Mouse (Mus musculus) cortical plate, adult 2 months (tissue): ENCODE measurements at regions not wholly inside any gene's neighbourhood (a gene's known extent, or its start where the extent isn't known, plus 50 kb on each side); places are given as distances from the start of the nearest gene placed in this dataset.

ENCODE experiments used
- H3K27ac ChIP-seq: fragments of 200-500 bp; 2 replicates; pipeline ENCODE4 v1.5.1; 2012; ENCODE audit warnings: low read length, control low read depth, inconsistent platforms; ENCODE audit not compliant: insufficient read depth
- H3K4me1 ChIP-seq: fragments of 200-500 bp; 2 replicates; pipeline ENCODE4 v1.6.1; 2011; ENCODE audit warnings: low read length; ENCODE audit not compliant: control insufficient read depth, insufficient read depth
- H3K4me3 ChIP-seq: fragments of 200-500 bp; 2 replicates; pipeline ENCODE4 v1.5.1; 2011; ENCODE audit warnings: mild to moderate bottlenecking, low read length, control low read depth; ENCODE audit not compliant: insufficient read depth
- CTCF ChIP-seq: fragments of 200-500 bp; IDR thresholded peaks from 2 replicates; pipeline ENCODE4 v1.5.1; 2011; ENCODE audit warnings: mild to moderate bottlenecking, control low read depth, low read length; ENCODE audit not compliant: insufficient read depth; ENCODE audit errors: extremely low read depth
- POLR2A ChIP-seq: fragments of 200-500 bp; IDR thresholded peaks from 2 replicates; pipeline ENCODE4 v1.6.1; 2011; ENCODE audit warnings: mild to moderate bottlenecking, low read length, control low read depth; ENCODE audit not compliant: insufficient read depth; ENCODE audit errors: extremely low read depth

DNA sequence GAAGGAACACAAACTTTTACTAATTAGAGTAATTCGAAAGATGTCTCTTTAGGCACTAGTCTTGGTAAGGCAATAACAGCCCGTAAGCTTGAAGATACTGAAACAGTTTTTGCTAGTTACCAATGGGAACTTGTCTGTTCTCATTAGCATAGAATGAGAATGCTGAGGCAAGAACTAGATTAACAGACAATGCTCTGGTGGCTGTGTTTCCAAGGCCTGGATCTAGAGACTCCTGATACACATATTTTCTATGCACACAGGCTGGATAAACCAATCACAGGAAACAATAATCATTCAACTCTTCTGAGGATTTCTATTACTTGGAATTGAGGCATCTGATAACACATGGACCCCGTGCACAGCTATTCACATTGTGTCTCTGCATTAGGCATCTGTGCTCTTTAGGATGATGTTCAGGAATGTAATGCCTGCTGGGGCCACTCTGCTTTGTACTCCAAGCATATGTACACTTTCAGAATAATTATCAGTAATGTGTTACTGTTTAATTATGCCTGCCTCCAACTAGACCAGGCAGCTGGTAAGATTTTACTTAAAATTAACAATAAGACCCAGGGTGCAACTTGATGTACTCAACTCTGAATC is 1377.2 kb downstream of the Slc22a22 start:
- TF ChIP-seq CTCF (no peak), POLR2A (no peak)
- no peak overlapping the region for H3K27ac ChIP-seq
- no peaks in the 10 kb centered on the region for H3K4me1 ChIP-seq
- no peak overlapping the region for H3K4me3 ChIP-seq

GRCm38 (mm10) chr15:56077838-56078567 is 1399.4 kb downstream of the Slc22a22 start:
- TF ChIP-seq POLR2A (no peak), CTCF (no peak)
- H3K4me1 ChIP-seq = no peaks in the 10 kb centered on the region
- H3K27ac ChIP-seq = no peak overlapping the region
- no peak overlapping the region for H3K4me3 ChIP-seq

DNA sequence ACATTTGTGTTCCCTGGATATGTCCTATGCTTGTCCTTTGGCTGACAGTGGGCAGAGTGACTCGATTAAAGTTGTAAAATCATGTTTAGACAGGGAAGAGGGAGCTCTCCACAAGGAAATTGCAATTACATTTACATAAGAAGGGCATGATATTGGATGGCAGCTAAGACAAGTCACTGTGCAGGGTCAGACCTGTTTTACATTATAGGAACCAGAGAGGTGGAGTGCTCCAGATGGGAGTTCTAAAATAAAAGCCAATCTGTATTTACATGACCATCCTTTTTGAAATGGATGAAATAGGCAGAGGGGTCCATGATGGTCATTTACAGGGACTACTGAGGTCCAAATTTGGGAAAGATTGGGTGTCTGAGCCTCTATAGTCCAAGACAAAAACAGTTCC is 1400.3 kb downstream of the Slc22a22 start:
- TF ChIP-seq POLR2A (no peak), CTCF (no peak)
- Histone ChIP-seq H3K4me1 (no peaks in the 10 kb centered on the region), H3K4me3 (no peak overlapping the region), H3K27ac (no peak overlapping the region)

DNA sequence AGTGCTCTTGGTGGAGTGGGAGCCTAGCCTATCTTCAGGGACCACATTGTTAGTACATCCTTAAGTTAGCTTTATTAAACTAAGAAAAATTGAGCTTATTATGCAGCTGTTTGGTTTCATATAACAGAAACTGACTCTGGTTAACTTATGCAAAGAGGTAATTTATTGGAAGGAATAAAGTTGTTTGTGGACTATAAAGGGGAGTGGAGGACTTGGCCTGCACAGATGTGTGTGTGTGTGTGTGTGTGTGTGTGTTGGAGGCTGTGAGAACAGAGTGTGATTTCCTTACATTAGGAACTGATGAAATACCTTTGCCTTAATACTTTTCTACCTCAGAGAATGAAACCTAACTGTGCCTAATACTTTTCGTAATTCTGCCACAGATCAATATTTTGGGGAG is 1400.7 kb downstream of the Slc22a22 start:
- H3K4me3 ChIP-seq = no peak overlapping the region
- no peak overlapping the region for H3K27ac ChIP-seq
- TF ChIP-seq POLR2A (no peak), CTCF (no peak)
- H3K4me1 ChIP-seq = no peaks in the 10 kb centered on the region

- TF ChIP-seq POLR2A (no peak), CTCF (no peak)
- Histone ChIP-seq H3K4me3 (no peak overlapping the region), H3K27ac (no peak overlapping the region), H3K4me1 (no peaks in the 10 kb centered on the region)
Measured at GRCm38 (mm10) chr15:56069511-56069910, 1407.9 kb downstream of the Slc22a22 start.

GRCm38 (mm10) chr15:56067214-56067613 is 1410.2 kb downstream of the Slc22a22 start:
- no peaks in the 10 kb centered on the region for H3K4me1 ChIP-seq
- TF ChIP-seq CTCF = no peak
- TF ChIP-seq POLR2A = no peak
- no peak overlapping the region for H3K4me3 ChIP-seq
- no peak overlapping the region for H3K27ac ChIP-seq

- no peak for TF ChIP-seq CTCF
- Histone ChIP-seq H3K4me1 (no peaks in the 10 kb centered on the region), H3K27ac (no peak overlapping the region), H3K4me3 (no peak overlapping the region)
Measured at GRCm38 (mm10) chr15:56066540-56066939, 1410.9 kb downstream of the Slc22a22 start.

DNA sequence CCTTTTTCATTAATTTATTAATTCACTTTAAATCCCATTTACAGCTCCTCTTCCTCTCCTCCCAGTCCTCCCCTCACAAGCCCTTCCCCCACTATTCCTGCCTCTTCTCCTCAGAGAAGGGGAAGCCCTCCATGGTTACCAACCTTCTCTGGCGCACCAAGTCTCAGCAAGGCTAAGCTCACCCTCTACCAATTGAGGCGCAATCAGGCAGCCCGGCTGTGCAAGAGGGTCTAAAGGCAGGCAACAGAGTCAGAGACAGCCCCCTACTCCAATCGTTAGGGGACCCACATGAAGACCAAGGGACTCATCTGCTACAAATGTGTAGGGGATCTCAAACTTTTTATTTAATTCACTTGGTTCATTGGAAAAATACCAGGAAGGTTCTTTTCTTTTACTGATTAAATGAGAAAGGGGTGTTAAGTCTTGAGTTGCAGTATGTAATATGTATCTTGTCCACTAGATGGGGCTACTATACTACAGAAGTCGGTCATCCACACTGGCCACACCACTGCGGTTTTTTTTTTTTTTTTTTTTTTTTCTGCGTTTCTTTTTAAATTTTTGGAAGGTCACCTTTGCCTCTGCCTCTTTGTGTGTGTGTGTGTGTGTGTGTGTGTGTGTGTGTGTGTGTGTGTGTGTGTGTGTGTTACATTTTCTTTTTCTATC is 1411.4 kb downstream of the Slc22a22 start:
- peak; percentile 40; the same call in 1 of the 2 replicates for TF ChIP-seq CTCF
- TF ChIP-seq POLR2A = no peak
- no peak overlapping the region for H3K4me3 ChIP-seq
- no peaks in the 10 kb centered on the region for H3K4me1 ChIP-seq
- H3K27ac ChIP-seq = no peak overlapping the region

DNA sequence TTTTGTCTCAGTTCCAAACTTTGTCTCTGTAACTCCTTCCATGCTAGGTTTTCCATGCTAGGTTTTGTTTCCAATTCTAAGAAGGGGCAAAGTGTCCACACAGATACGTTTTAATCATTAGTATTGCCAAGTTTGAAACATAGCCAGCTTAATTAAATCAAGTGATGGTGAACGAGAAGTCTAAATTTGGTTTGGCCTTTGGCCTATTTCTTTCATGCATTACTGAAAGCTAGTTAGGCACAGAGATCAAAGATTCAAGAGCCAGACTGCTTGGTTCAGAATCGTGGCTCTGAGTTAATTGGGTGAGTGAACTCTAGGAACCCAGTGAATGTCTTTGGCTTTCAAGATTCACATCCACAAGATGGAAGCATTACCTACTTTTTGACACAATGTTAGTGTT is 1414.8 kb downstream of the Slc22a22 start:
- Histone ChIP-seq H3K4me1 (no peaks in the 10 kb centered on the region), H3K27ac (no peak overlapping the region), H3K4me3 (no peak overlapping the region)
- TF ChIP-seq CTCF = no peak
- no peak for TF ChIP-seq POLR2A

DNA sequence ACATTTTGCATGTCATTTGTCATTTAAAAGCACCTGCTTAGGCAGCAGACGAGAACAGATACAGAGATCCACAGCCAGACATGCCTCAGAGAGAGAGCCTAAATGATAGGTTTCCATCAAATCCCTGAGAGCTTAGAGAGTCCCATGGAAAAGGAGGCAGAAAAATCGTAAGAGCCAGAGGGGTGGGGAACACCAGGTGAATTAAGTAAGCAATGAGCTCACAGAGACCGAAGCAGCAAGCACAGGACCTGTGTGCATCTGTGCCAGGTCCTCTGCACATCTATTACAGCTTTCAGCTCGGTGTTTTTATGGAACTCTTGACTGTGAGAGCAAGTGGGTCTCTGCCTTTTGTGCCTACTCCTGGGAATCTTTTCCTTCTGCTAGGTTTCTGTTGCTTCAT is 1416.1 kb downstream of the Slc22a22 start:
- H3K27ac ChIP-seq = no peak overlapping the region
- no peak for TF ChIP-seq CTCF
- no peak for TF ChIP-seq POLR2A

More for the DNA sequence above, 1416.1 kb downstream of the Slc22a22 start:
- H3K4me1 ChIP-seq = no peaks in the 10 kb centered on the region
- no peak overlapping the region for H3K4me3 ChIP-seq
